Mouse (Mus musculus) bone marrow macrophage, adult 2 months (primary cell): ENCODE data around the gene Gm12184.
"Not testable (repeated sequence)": the region's sequence is repeated elsewhere in the genome, so short reads cannot be mapped to it uniquely, and the experiment has no call there.

Experiments
- CTCF ChIP-seq: IDR thresholded peaks from 2 replicates; pipeline ENCODE4 v1.5.1; 2012; ENCODE audit warnings: low read depth, mild to moderate bottlenecking, low read length, moderate library complexity
- POLR2A ChIP-seq: IDR thresholded peaks from 2 replicates; pipeline ENCODE4 v1.6.1; 2012; ENCODE audit warnings: mild to moderate bottlenecking, low read depth, low read length, borderline replicate concordance

GRCm38 (mm10) chr11:48875343-48875837, 48.9 kb upstream of the Gm12184 start:
- TF ChIP-seq CTCF, POLR2A: not testable (repeated sequence)
